Mouse (Mus musculus): Measurements from ENCODE around the gene Tekt3. TPM values are rescaled to one million over a fixed set of nuclear protein-coding genes. Genes with fewer than 3 reads are reported as not detected.

The Tekt3 gene
- 0.26 and 0.33 TPM in 2 replicates for polyA plus RNA-seq (2021; fragmentation: Nextera tagmentation)
- long read RNA-seq, experiment 1, result 0 reads
- long read RNA-seq, experiment 2, result 0 reads

GRCm38 (mm10) chr11:63061446-63061845, at the start of gene Tekt3:
TSS of gene Tekt3 (plus strand) at chr11:63061654.

GRCm38 (mm10) chr11:63128784-63129183, 67.3 kb downstream of the Tekt3 start, which contains the start of gene Pmp22:
TSS of gene Pmp22 (plus strand) at chr11:63128982.

Other genes starting within 250 kb of the Tekt3 start
- gene Trim16, start 241.4 kb upstream of the Tekt3 start, polyA plus RNA-seq (2021; fragmentation: Nextera tagmentation), result 0.79 and 0.89 TPM in 2 replicates
- 0.14 and 0.25 TPM in 2 replicates for gene Fbxw10, start 214.6 kb upstream of the Tekt3 start, polyA plus RNA-seq (2021; fragmentation: Nextera tagmentation)
- gene Tvp23b, start 182.2 kb upstream of the Tekt3 start, polyA plus RNA-seq (2021; fragmentation: Nextera tagmentation), result 47.4 and 60.1 TPM in 2 replicates
- 0.21 TPM in 1 of 2 replicates, not detected in the other for gene Cdrt4, start 110.5 kb upstream of the Tekt3 start, polyA plus RNA-seq (2021; fragmentation: Nextera tagmentation)
- gene Pmp22, start 67.3 kb downstream of the Tekt3 start, polyA plus RNA-seq (2021; fragmentation: Nextera tagmentation), result 45.5 and 53.9 TPM in 2 replicates

Data from layer of hippocampus, adult 6 months (tissue).